Mouse (Mus musculus): ENCODE data around the gene Psmg4.

DNA sequence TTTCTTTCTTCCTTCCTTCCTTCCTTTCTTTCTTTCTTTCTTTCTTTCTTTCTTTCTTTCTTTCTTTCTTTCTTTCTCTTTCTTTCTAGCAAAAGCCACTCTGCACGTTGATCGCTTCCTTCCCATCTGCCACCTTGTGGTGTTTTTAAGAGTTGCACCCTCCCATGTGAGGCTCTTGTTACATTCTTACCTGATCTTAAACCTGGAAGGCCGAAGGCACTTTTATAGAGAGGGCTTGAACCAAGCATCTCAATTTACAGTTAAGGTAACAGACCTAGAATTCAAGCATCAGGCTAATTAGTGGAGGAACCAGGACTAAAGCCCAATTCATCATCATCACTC is 7.9 kb upstream of the Psmg4 start:
- TF ChIP-seq GATA1 (IDR thresholded peaks at IDR 0.05; ENCODE audit: low read length) (no peak), TAL1 (IDR thresholded peaks at IDR 0.05; ENCODE audit: low read length) (no peak)

Data from erythroblast, embryonic 14.5 days (primary cell).